Mouse (Mus musculus) megakaryocyte, embryonic 14.5 days (primary cell): Measurements from ENCODE around the gene Ralgapa2.

Experiments
- FLI1 ChIP-seq: IDR thresholded peaks from 2 replicates; pipeline ENCODE4 v1.6.1; 2012; ENCODE audit warnings: low read length, inconsistent platforms, mixed read lengths
- GATA1 ChIP-seq: IDR thresholded peaks from 3 replicates; pipeline ENCODE4 v1.6.1; 2012; ENCODE audit warnings: mixed read lengths, low read length, inconsistent platforms, borderline replicate concordance

DNA sequence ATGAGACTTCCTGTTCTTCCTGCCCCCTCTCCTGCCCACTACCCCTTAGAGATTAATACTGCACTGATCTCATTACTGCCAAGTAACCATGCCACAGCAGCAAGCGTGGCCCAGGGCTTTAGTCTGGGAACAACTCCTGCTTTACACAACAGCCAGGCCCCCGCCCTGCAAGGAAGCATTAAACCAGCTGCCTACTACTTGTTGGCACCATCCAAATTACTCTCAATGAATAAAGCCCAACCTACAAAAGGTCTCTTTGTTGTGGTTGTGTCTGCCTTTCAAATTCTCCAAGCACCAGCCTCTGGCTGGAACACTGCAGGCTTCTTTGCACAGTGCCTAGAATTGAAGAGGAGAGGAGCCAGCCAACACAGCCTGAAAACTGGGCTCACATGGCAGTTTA lies 164.2 kb downstream of the Ralgapa2 start:
- TF ChIP-seq FLI1: no peak
- TF ChIP-seq GATA1: no peak
